Mouse (Mus musculus) erythroblast, embryonic 14.5 days (primary cell): ENCODE measurements around the gene Cdon.

Source experiments
- GATA1 ChIP-seq: IDR thresholded peaks from 2 replicates; pipeline ENCODE4 v1.6.1; 2012; ENCODE audit warnings: low read length, inconsistent platforms, mixed read lengths
- TAL1 ChIP-seq: IDR thresholded peaks from 3 replicates; pipeline ENCODE4 v1.6.1; 2012; ENCODE audit warnings: low read length, inconsistent platforms, mixed read lengths

GRCm38 (mm10) chr9:35420805-35421719, at the start of gene Cdon:
- TF ChIP-seq GATA1 (no peak), TAL1 (no peak)
